Mouse (Mus musculus) ES-Bruce4 (cell line): ENCODE data around the gene Endou.

ENCODE experiments used
- CTCF ChIP-seq: IDR thresholded peaks from one replicate; pipeline ENCODE4 v1.8.1; 2011; ENCODE audit warnings: low read depth, low read length
- POLR2A ChIP-seq: IDR thresholded peaks from one replicate; pipeline ENCODE4 v1.8.1; 2011; ENCODE audit warnings: low read length; ENCODE audit not compliant: insufficient read depth

DNA sequence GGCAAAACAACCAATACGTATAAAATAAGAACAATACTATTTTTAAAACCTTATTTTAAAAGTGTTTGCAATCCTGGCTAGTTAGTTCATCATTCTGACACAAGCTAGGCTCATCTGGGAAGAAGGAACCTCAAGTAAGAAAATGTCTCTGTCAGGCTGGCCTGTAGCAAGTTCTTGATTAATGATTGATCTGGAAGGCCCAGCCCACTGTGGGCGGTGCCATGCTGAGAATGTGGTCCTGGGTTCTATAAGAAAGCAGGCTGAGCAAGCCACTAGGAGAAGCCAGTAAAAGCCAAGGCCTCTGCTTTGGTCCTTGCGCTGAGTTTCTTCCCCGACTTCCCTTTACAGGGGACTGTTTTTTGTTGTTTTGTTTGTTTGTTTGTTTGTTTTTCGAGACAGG is 21.4 kb upstream of the Endou start:
- TF ChIP-seq POLR2A: no peak
- TF ChIP-seq CTCF: no peak
